Mouse (Mus musculus): ENCODE results near the gene Ror1. TPM values are rescaled to one million over a fixed set of nuclear protein-coding genes. Genes with fewer than 3 reads are reported as not detected.

Gene Ror1
- polyA plus RNA-seq, 1 experiment from 2014 or later = 2.6 TPM

GRCm38 (mm10) chr4:100132261-100132660 is 36.7 kb downstream of the Ror1 start:
- Histone ChIP-seq H3K9ac (ENCODE audit: low read length) (no peak overlapping the region), H3K36me3 (ENCODE audit: control insufficient read depth, insufficient read depth, low read length) (no peaks in the 10 kb centered on the region), H3K9me3 (ENCODE audit: control insufficient read depth, low read length) (no peaks in the 10 kb centered on the region), H3K4me1 (replicated peaks; ENCODE audit: control insufficient read depth, insufficient read depth) (peaks cover 2% of the 10 kb centered on the region; the same call in 1 of the 2 replicates), H3K27ac (replicated peaks) (no peak overlapping the region), H3K4me2 (replicated peaks; ENCODE audit: low read depth) (no peak overlapping the region), H3K27me3 (ENCODE audit: control insufficient read depth, insufficient read depth, low read length) (no peaks in the 10 kb centered on the region), H3K4me3 (ENCODE audit: low read depth, low read length) (no peak overlapping the region)
- 79% methylated on average over 3 of the region's 3 CpGs for WGBS
- DNase-seq (ENCODE audit: low spot score) (no peak), ATAC-seq (ENCODE audit: low FRiP score, low TSS enrichment) (no peak)
- TF ChIP-seq EP300 (optimal IDR thresholded peaks at IDR 0.05) (no peak), CTCF (IDR thresholded peaks at IDR 0.05; ENCODE audit: low read depth) (no peak)

GRCm38 (mm10) chr4:100136046-100136445 is 40.5 kb downstream of the Ror1 start:
- H3K36me3 ChIP-seq (ENCODE audit: control insufficient read depth, insufficient read depth, low read length) = no peaks in the 10 kb centered on the region
- no peak overlapping the region for H3K4me2 ChIP-seq (replicated peaks; ENCODE audit: low read depth)
- no peak overlapping the region for H3K4me3 ChIP-seq (ENCODE audit: low read depth, low read length)
- ATAC-seq (ENCODE audit: low FRiP score, low TSS enrichment) (no peak), DNase-seq (ENCODE audit: low spot score) (no peak)
- H3K27me3 ChIP-seq (ENCODE audit: control insufficient read depth, insufficient read depth, low read length) = no peaks in the 10 kb centered on the region
- no peaks in the 10 kb centered on the region for H3K4me1 ChIP-seq (replicated peaks; ENCODE audit: control insufficient read depth, insufficient read depth)
- WGBS = 87% methylated on average over 4 of the region's 4 CpGs
- no peak overlapping the region for H3K9ac ChIP-seq (ENCODE audit: low read length)
- TF ChIP-seq EP300 (optimal IDR thresholded peaks at IDR 0.05) (no peak), CTCF (IDR thresholded peaks at IDR 0.05; ENCODE audit: low read depth) (no peak)
- no peak overlapping the region for H3K27ac ChIP-seq (replicated peaks)
- no peaks in the 10 kb centered on the region for H3K9me3 ChIP-seq (ENCODE audit: control insufficient read depth, low read length)

GRCm38 (mm10) chr4:100137102-100137835 is 41.7 kb downstream of the Ror1 start:
- H3K9ac ChIP-seq (ENCODE audit: low read length) = no peak overlapping the region
- H3K36me3 ChIP-seq (ENCODE audit: control insufficient read depth, insufficient read depth, low read length) = no peaks in the 10 kb centered on the region
- no peak for ATAC-seq (ENCODE audit: low FRiP score, low TSS enrichment)
- no peak overlapping the region for H3K27ac ChIP-seq (replicated peaks)
- no peak overlapping the region for H3K4me3 ChIP-seq (ENCODE audit: low read depth, low read length)
- H3K4me2 ChIP-seq (replicated peaks; ENCODE audit: low read depth) = no peak overlapping the region
- 85% methylated on average over 11 of the region's 11 CpGs for WGBS
- no peaks in the 10 kb centered on the region for H3K9me3 ChIP-seq (ENCODE audit: control insufficient read depth, low read length)
- no peaks in the 10 kb centered on the region for H3K27me3 ChIP-seq (ENCODE audit: control insufficient read depth, insufficient read depth, low read length)
- H3K4me1 ChIP-seq (replicated peaks; ENCODE audit: control insufficient read depth, insufficient read depth) = no peaks in the 10 kb centered on the region
- TF ChIP-seq CTCF (IDR thresholded peaks at IDR 0.05; ENCODE audit: low read depth) (no peak), EP300 (optimal IDR thresholded peaks at IDR 0.05) (no peak)
- DNase-seq (ENCODE audit: low spot score) = no peak

- DNase-seq (ENCODE audit: low spot score) (no peak), ATAC-seq (ENCODE audit: low FRiP score, low TSS enrichment) (no peak)
- 41% methylated on average over 2 of the region's 2 CpGs for WGBS
Observed at GRCm38 (mm10) chr4:100141626-100142025, 46.0 kb downstream of the Ror1 start.

GRCm38 (mm10) chr4:100144744-100145143 is 49.2 kb downstream of the Ror1 start:
- WGBS = 32% methylated on average over 4 of the region's 4 CpGs
- no peak overlapping the region for H3K9ac ChIP-seq (ENCODE audit: low read length)
- TF ChIP-seq CTCF (IDR thresholded peaks at IDR 0.05; ENCODE audit: low read depth) = no peak
- DNase-seq (ENCODE audit: low spot score) (no peak), ATAC-seq (ENCODE audit: low FRiP score, low TSS enrichment) (no peak)
- H3K27ac ChIP-seq (replicated peaks) = no peak overlapping the region
- no peaks in the 10 kb centered on the region for H3K4me1 ChIP-seq (replicated peaks; ENCODE audit: control insufficient read depth, insufficient read depth)
- H3K4me3 ChIP-seq (ENCODE audit: low read depth, low read length) = no peak overlapping the region
- H3K27me3 ChIP-seq (ENCODE audit: control insufficient read depth, insufficient read depth, low read length) = no peaks in the 10 kb centered on the region
- H3K9me3 ChIP-seq (ENCODE audit: control insufficient read depth, low read length) = no peaks in the 10 kb centered on the region
- no peaks in the 10 kb centered on the region for H3K36me3 ChIP-seq (ENCODE audit: control insufficient read depth, insufficient read depth, low read length)
- no peak overlapping the region for H3K4me2 ChIP-seq (replicated peaks; ENCODE audit: low read depth)

More at GRCm38 (mm10) chr4:100141626-100142025, 46.0 kb downstream of the Ror1 start:
- Histone ChIP-seq H3K27me3 (ENCODE audit: control insufficient read depth, insufficient read depth, low read length) (no peaks in the 10 kb centered on the region), H3K36me3 (ENCODE audit: control insufficient read depth, insufficient read depth, low read length) (no peaks in the 10 kb centered on the region), H3K4me2 (replicated peaks; ENCODE audit: low read depth) (no peak overlapping the region), H3K27ac (replicated peaks) (no peak overlapping the region), H3K4me1 (replicated peaks; ENCODE audit: control insufficient read depth, insufficient read depth) (no peaks in the 10 kb centered on the region), H3K9me3 (ENCODE audit: control insufficient read depth, low read length) (no peaks in the 10 kb centered on the region), H3K4me3 (ENCODE audit: low read depth, low read length) (no peak overlapping the region), H3K9ac (ENCODE audit: low read length) (no peak overlapping the region)
- TF ChIP-seq CTCF (IDR thresholded peaks at IDR 0.05; ENCODE audit: low read depth) = no peak
- TF ChIP-seq EP300 (optimal IDR thresholded peaks at IDR 0.05) = no peak

- 77% methylated on average over 1 of the region's 1 CpGs for WGBS
- ATAC-seq (ENCODE audit: low FRiP score, low TSS enrichment) (no peak), DNase-seq (ENCODE audit: low spot score) (no peak)
Observed at GRCm38 (mm10) chr4:100150797-100151196, 55.2 kb downstream of the Ror1 start.

More at GRCm38 (mm10) chr4:100150797-100151196, 55.2 kb downstream of the Ror1 start:
- H3K9ac ChIP-seq (ENCODE audit: low read length) = no peak overlapping the region
- no peaks in the 10 kb centered on the region for H3K36me3 ChIP-seq (ENCODE audit: control insufficient read depth, insufficient read depth, low read length)
- H3K9me3 ChIP-seq (ENCODE audit: control insufficient read depth, low read length) = no peaks in the 10 kb centered on the region
- no peak overlapping the region for H3K4me2 ChIP-seq (replicated peaks; ENCODE audit: low read depth)
- no peaks in the 10 kb centered on the region for H3K4me1 ChIP-seq (replicated peaks; ENCODE audit: control insufficient read depth, insufficient read depth)
- no peak overlapping the region for H3K4me3 ChIP-seq (ENCODE audit: low read depth, low read length)
- H3K27ac ChIP-seq (replicated peaks) = no peak overlapping the region
- TF ChIP-seq CTCF (IDR thresholded peaks at IDR 0.05; ENCODE audit: low read depth) (no peak), EP300 (optimal IDR thresholded peaks at IDR 0.05) (no peak)
- no peaks in the 10 kb centered on the region for H3K27me3 ChIP-seq (ENCODE audit: control insufficient read depth, insufficient read depth, low read length)

All from stomach, postnatal 0 days (tissue).